Mouse (Mus musculus) Patski (cell line): ENCODE data around the gene C8b. TPM values are rescaled to one million over a fixed set of nuclear protein-coding genes. Genes with fewer than 3 reads are reported as not detected.

ENCODE experiments used
- ATAC-seq: fragments of 100-300 bp; one replicate; pipeline ENCODE4 v1.8.0; 2021
- CTCF ChIA-PET: fragments of 350-600 bp; sonication (Branson Sonifier 250); formaldehyde crosslinking; loops from one replicate; lab custom pipeline; 2022; ENCODE audit warnings: inconsistent platforms; lab: Charles Lee
- POLR2A ChIA-PET: fragments of 350-600 bp; sonication (Branson Sonifier 250); formaldehyde crosslinking; loops from one replicate; lab custom pipeline; 2022; ENCODE audit warnings: antibody characterized with exemption, inconsistent platforms; lab: Charles Lee
- DNase-seq: peaks from one replicate; pipeline ENCODE4 v3.0.0-alpha.2; 2011; ENCODE audit warnings: low read depth, low spot score
- H3K27me3 ChIP-seq: fragments of 371-371 bp; one replicate; pipeline ENCODE4 v1.5.1; 2021
- CTCF ChIP-seq: fragments of 100-300 bp; IDR thresholded peaks from one replicate; pipeline ENCODE4 v1.5.1; 2021
- in situ Hi-C: fragments of 300-500 bp; cut with MboI; formaldehyde crosslinking; loops from 3 replicates; pipeline ENCODE4 v1.11.1; 2018; ENCODE audit warnings: low pct_unique_long_range_greater_than_20kb, mixed read lengths
- polyA plus RNA-seq: library from polyadenylated mRNA; unstranded; gene quantifications from one replicate; pipeline ENCODE4 v1.2.3, GENCODE M21; 2021

Gene C8b
- polyA plus RNA-seq, 1 experiment from 2014 or later: not detected

- DNase-seq: no peak
- CTCF ChIA-PET: no interaction called here
- TF ChIP-seq CTCF: no peak
- in situ Hi-C loops: no loop called here
- ATAC-seq: no peak
- peaks cover 8% of the 10 kb centered on the region for H3K27me3 ChIP-seq
- POLR2A ChIA-PET: no interaction called here
These were observed 3.5 kb downstream of the C8b start for GRCm38 (mm10) chr4:104769602-104770001.

- ChIA-PET CTCF (no interaction called here), POLR2A (no interaction called here)
- DNase-seq (no peak), ATAC-seq (no peak)
- no peak for TF ChIP-seq CTCF
- in situ Hi-C loops: no loop called here
- H3K27me3 ChIP-seq: peaks cover 8% of the 10 kb centered on the region
These were observed 4.2 kb downstream of the C8b start for GRCm38 (mm10) chr4:104770331-104770730.

GRCm38 (mm10) chr4:104775601-104776000 lies 9.5 kb downstream of the C8b start:
- DNase-seq: no peak
- no peak for ATAC-seq
- no peak for TF ChIP-seq CTCF
- ChIA-PET POLR2A (no interaction called here), CTCF (no interaction called here)
- in situ Hi-C loops: no loop called here
- no peaks in the 10 kb centered on the region for H3K27me3 ChIP-seq

DNA sequence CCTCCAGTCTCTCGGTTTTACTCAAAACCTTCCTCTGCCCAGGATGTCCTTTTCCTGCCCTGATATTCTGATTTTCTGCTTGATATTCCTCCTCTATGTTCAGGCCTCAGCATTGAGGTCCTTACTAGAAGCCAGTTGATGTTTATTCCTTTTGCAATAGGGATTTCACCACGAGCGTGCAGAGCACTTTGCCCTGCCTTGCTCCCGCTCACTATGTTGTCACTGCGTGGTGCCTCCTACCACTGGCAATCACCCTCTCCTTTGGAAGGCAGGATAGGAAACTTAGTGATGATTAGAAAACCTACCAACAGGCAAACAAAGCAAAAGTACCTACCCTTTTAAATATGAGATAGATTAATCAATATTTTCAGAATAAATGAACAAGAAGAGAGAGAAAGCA lies 13.3 kb downstream of the C8b start:
- no peaks in the 10 kb centered on the region for H3K27me3 ChIP-seq
- ATAC-seq: no peak
- CTCF ChIA-PET: no interaction called here
- in situ Hi-C loops: no loop called here
- no peak for DNase-seq
- POLR2A ChIA-PET: no interaction called here
- TF ChIP-seq CTCF: no peak

- in situ Hi-C loops: no loop called here
- H3K27me3 ChIP-seq: no peaks in the 10 kb centered on the region
- no peak for TF ChIP-seq CTCF
- DNase-seq (no peak), ATAC-seq (no peak)
- POLR2A ChIA-PET: no interaction called here
- CTCF ChIA-PET: no interaction called here
These were observed 15.3 kb downstream of the C8b start for GRCm38 (mm10) chr4:104781441-104781840.

DNA sequence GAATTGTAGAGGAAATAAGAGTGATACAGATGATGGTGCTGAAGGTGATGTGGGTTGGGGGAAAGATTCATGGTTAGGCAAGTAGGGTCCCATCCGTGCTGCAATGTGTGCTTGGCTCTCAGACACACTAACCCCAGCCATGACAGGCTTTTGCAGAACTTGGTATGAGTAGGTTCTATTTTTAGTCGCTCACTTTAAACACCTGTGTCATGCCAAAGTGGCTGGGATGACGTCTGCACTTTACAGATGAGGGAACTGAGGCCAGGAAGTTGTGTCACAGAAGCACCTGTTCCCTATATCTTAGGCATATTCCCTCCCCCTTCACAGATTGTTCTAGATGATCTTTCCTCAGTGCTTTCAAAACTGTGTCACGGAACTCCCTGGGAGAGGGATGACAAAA lies 16.2 kb downstream of the C8b start:
- POLR2A ChIA-PET: no interaction called here
- ATAC-seq (no peak), DNase-seq (no peak)
- CTCF ChIA-PET: no interaction called here
- H3K27me3 ChIP-seq: no peaks in the 10 kb centered on the region
- TF ChIP-seq CTCF: no peak
- in situ Hi-C loops: no loop called here

GRCm38 (mm10) chr4:104792111-104792510 lies 26.0 kb downstream of the C8b start:
- no peak for TF ChIP-seq CTCF
- DNase-seq (no peak), ATAC-seq (no peak)
- in situ Hi-C loops: no loop called here
- H3K27me3 ChIP-seq: peaks cover 6% of the 10 kb centered on the region
- ChIA-PET POLR2A (no interaction called here), CTCF (no interaction called here)

DNA sequence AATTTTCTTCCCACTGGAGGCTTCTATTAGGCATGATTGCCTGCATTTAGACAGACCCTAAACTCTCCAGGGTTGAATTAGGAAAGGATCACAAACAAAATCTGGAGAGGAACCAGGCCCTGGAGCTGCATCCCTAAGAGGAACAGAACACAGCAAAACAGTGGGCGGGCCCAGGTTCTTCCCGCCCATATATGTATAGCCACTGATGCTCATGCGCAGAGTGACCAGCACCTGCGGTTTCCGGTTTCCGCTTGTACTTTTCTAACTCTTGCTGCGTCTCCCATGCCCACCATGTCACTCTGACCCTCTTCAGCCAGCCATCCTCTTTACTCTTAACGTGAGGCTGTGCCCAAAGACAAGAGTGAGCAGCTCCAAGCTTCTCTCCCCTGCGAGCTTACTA lies 32.8 kb downstream of the C8b start:
- ChIA-PET POLR2A (no interaction called here), CTCF (no interaction called here)
- no peak for TF ChIP-seq CTCF
- ATAC-seq (no peak), DNase-seq (no peak)
- peaks cover 6% of the 10 kb centered on the region for H3K27me3 ChIP-seq
- in situ Hi-C loops: no loop called here

GRCm38 (mm10) chr4:104801625-104802024 lies 35.5 kb downstream of the C8b start:
- TF ChIP-seq CTCF: no peak
- H3K27me3 ChIP-seq: no peaks in the 10 kb centered on the region
- DNase-seq (no peak), ATAC-seq (no peak)
- in situ Hi-C loops: no loop called here
- ChIA-PET POLR2A (no interaction called here), CTCF (interaction anchor here (1.4 kb wide), 1 partner anchor 14 kb away, joined by 3 read pairs; no protein-coding TSS in a partner anchor)

DNA sequence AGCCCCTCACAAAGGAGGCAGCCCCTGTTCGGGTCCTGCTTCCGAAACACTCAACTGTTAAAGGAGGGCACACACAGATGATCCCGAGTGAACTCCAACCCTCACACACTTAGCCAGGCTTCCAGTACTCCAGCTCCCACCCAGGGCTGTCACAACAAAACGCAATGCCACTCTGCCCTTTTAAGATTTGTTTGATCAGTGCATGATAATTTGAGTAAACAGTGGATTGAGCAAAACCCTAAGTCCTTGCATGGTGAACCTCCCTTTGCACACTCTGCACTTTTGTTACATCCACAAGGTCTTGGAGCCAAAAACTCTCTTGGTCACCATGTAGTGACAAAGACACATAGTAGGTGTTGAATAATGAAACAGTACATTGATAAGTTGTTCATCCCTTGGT lies 38.0 kb downstream of the C8b start:
- CTCF ChIA-PET: no interaction called here
- in situ Hi-C loops: no loop called here
- H3K27me3 ChIP-seq: no peaks in the 10 kb centered on the region
- ATAC-seq: no peak
- no peak for TF ChIP-seq CTCF
- DNase-seq: no peak
- POLR2A ChIA-PET: no interaction called here

GRCm38 (mm10) chr4:104805414-104806257 lies 39.5 kb downstream of the C8b start:
- in situ Hi-C loops: no loop called here
- no peak for TF ChIP-seq CTCF
- no peak for ATAC-seq

More at GRCm38 (mm10) chr4:104805414-104806257, 39.5 kb downstream of the C8b start:
- ChIA-PET CTCF (no interaction called here), POLR2A (no interaction called here)
- no peak for DNase-seq
- H3K27me3 ChIP-seq: no peaks in the 10 kb centered on the region
